ENCODE assay signal across 8 mouse cellular contexts in the genomic region with DNA sequence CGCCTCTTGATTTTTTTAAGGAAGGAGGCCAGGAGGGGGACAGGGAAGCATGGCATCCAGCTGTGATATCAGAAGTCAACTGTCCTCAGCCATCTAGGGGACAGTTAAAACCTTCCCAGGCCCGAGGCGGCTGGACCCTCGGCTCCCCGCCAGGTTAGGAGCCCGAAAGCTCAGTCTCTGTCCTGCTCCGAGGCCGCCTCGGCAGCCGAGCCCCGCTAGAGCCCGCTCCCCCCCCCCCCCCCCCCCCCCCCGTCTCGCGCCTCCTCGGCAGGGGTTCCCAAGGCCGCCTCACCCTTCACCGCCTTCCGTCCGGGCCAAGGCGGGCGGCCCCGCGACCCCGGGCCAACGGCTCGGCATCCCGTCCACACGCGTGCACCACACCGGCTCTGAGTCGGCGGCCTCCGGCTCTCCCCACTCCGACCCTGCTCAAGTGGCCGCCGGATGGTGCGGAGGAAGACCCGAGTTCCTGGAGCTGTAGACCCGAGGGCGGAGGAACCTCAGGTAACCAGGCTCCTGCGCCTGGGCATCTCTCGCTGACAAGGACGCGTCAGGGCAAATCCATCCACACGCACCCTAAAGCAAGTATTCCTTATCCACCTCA. TPM values are rescaled to one million over a fixed set of nuclear protein-coding genes. Genes with fewer than 3 reads are reported as not detected.
DNase-seq lines count a peak whose midpoint lies in the region; ATAC-seq lines count a peak whose summit lies in the region.

Gene Gpn3 (plus strand): TSS at position 286 of the 601 bp plus-strand sequence.

- intact Hi-C loops in heart, postnatal 10 days (cut with DNase I) = loop anchor here (2.0 kb wide), 1 partner anchor 17 kb away; the partner anchor contains the start of genes Rad9b and Vps29

- under 1% methylated on average over 38 of the region's 46 CpGs for WGBS in limb, embryonic 10.5 days

- H3K27ac ChIP-seq in limb, embryonic 10.5 days = peak within 1 kb of the TSS; percentile 90

- DNase-seq in adrenal gland, adult 18-20 months (ENCODE audit: low spot score in 2 of 2) = peak; percentile 32 to 49
- DNase-seq in adrenal gland, adult (ENCODE audit: inconsistent age in 2 of 2, low spot score in 1 of 2) = no peak
- DNase-seq in retina, embryonic 14.5 days (ENCODE audit: low spot score) = peak; percentile 50
- DNase-seq in retina, postnatal 1 day = no peak
- peak in 1 of 2 experiments; percentile 58 for DNase-seq in heart, postnatal 10 days
- DNase-seq in limb, embryonic 10.5 days (ENCODE audit: low spot score) = no peak

- H3K27me3 ChIP-seq in erythroblast, embryonic 14.5 days (ENCODE audit: control insufficient read depth) = no peaks in the 10 kb centered on the region
- H3K27me3 ChIP-seq in limb, embryonic 10.5 days (ENCODE audit: low read depth, poor library complexity, severe bottlenecking) = no peaks in the 10 kb centered on the region

- H3K9me3 ChIP-seq in erythroblast, embryonic 14.5 days (ENCODE audit: control insufficient read depth, low read length) = no peaks in the 10 kb centered on the region
- no peaks in the 10 kb centered on the region for H3K9me3 ChIP-seq in limb, embryonic 10.5 days (replicated peaks)

- peak within 1 kb of the TSS; percentile 66 for H3K4me3 ChIP-seq in erythroblast, embryonic 14.5 days (replicated peaks)
- H3K4me3 ChIP-seq in limb, embryonic 10.5 days = peak within 1 kb of the TSS; percentile 68

- peaks cover 30% of the 10 kb centered on the region for H3K4me1 ChIP-seq in erythroblast, embryonic 14.5 days (ENCODE audit: control insufficient read depth)
- H3K4me1 ChIP-seq in limb, embryonic 10.5 days = peaks cover 15% of the 10 kb centered on the region

- ATAC-seq in monocyte, adult 5-6 weeks (replicated peaks; ENCODE audit: insufficient number of reproducible peaks, low FRiP score, low TSS enrichment, poor library complexity, severe bottlenecking) = peak; percentile 43

- H3K36me3 ChIP-seq in erythroblast, embryonic 14.5 days (ENCODE audit: control insufficient read depth) = peaks cover 65% of the 10 kb centered on the region
- H3K36me3 ChIP-seq in limb, embryonic 10.5 days = peaks cover 66% of the 10 kb centered on the region

RNA-seq across cellular contexts. Expression of gene Gpn3, which starts in this region (rescaled TPM):
- total RNA-seq in adrenal gland, adult 18-20 months (2021) = 10 to 100 TPM; 29.7 to 34.9 TPM
- 3.3 and 5.1 TPM in 2 replicates for polyA plus RNA-seq in erythroblast, embryonic 14.5 days (2012)
- 10 to 100 TPM; 24.3 to 25.5 TPM for total RNA-seq in heart, postnatal 10 days (2021)
- polyA plus RNA-seq in limb, embryonic 10.5 days (2016; fragmentation: Nextera tagmentation; extraction: Ambion mirVana) = 102 and 103 TPM in 2 replicates
- 42.8 to 46.5 TPM (median 45.0 TPM) in 3 replicates for total RNA-seq in monocyte, adult 5-6 weeks (2017)

Comparison
In these comparisons a context has a peak if more than half of its experiments do, and no peak if none do; other contexts are left out.
1. RNA of gene Gpn3 (polyA plus RNA-seq): 102 to 103 TPM in limb, embryonic 10.5 days; 3.3 to 5.1 TPM in erythroblast, embryonic 14.5 days; every median in the first group is over 10 times any median in the second.
2. DNase-seq: peak in adrenal gland, adult 18-20 months (2 of 2) and retina, embryonic 14.5 days (single experiment); none in adrenal gland, adult (0 of 2), retina, postnatal 1 day (single experiment) and limb, embryonic 10.5 days (single experiment).